Comparison of ENCODE assay signal across 35 mouse cellular contexts in genomic region chr5:104294201-104294600, GRCm38 (mm10). TPM values are rescaled to one million over a fixed set of nuclear protein-coding genes. Genes with fewer than 3 reads are reported as not detected.
"Had no signal": no experiment of that assay in that cellular context is flagged by ENCODE, and none has a peak within 500 bp of the region (broad histone marks: within the 10 kb centered on the region; RNA-seq: fewer than 3 reads in every experiment).

No protein-coding gene starts in this region.

- DNase-seq: kidney, adult 18-20 months; kidney, adult 9 months; kidney, postnatal 25 days; layer of hippocampus, adult 9-11 months; left cerebral cortex, postnatal 4 days; liver, embryonic 13.5 days; lung, adult 2 months; lung, postnatal 14 days; lung, postnatal 4 days; retina, postnatal 1 day; right cerebral cortex, postnatal 25 days; spleen, adult 18-20 months; thymus, adult 18-20 months; thymus, postnatal 4 days had no signal

- H3K4me2 ChIP-seq: liver, embryonic 13.5 days; midbrain, embryonic 12.5 days; midbrain, embryonic 15.5 days; neural tube, embryonic 13.5 days had no signal

- H3K4me3 ChIP-seq: layer of hippocampus, adult 2 months; left cerebral cortex, adult 2 months; liver, embryonic 13.5 days; midbrain, embryonic 12.5 days; midbrain, embryonic 15.5 days; myocyte; neural tube, embryonic 13.5 days had no signal

- H3K36me3 ChIP-seq: liver, embryonic 13.5 days; midbrain, embryonic 12.5 days; midbrain, embryonic 15.5 days; neural tube, embryonic 13.5 days had no signal

- H3K9ac ChIP-seq: liver, embryonic 13.5 days; midbrain, embryonic 12.5 days; midbrain, embryonic 15.5 days; neural tube, embryonic 13.5 days had no signal

- H3K27ac ChIP-seq: layer of hippocampus, adult 2 months; left cerebral cortex, adult 2 months; liver, embryonic 13.5 days; midbrain, embryonic 12.5 days; midbrain, embryonic 15.5 days; neural tube, embryonic 13.5 days had no signal

- H3K4me1 ChIP-seq: liver, embryonic 13.5 days; midbrain, embryonic 12.5 days; midbrain, embryonic 15.5 days; neural tube, embryonic 13.5 days had no signal

- ATAC-seq: intestine, embryonic 16.5 days; midbrain, embryonic 15.5 days had no signal

- H3K9me3 ChIP-seq: liver, embryonic 13.5 days; midbrain, embryonic 12.5 days; midbrain, embryonic 15.5 days; neural tube, embryonic 13.5 days had no signal

- H3K27me3 ChIP-seq: liver, embryonic 13.5 days; midbrain, embryonic 12.5 days; midbrain, embryonic 15.5 days; neural tube, embryonic 13.5 days had no signal

RNA-seq across cellular contexts. Expression of gene Ibsp, which starts 4.8 kb away (rescaled TPM):
- total RNA-seq: liver, adult 2 months; megakaryocyte progenitor cell, adult 5-6 weeks; megakaryocyte-erythroid progenitor cell, adult 5-6 weeks; monocyte, adult 5-6 weeks; neutrophil, adult 5-6 weeks had no signal
- polyA plus RNA-seq: liver, adult 2 months; liver, embryonic 13.5 days; liver, embryonic 16.5 days; lung, adult 2 months; midbrain, embryonic 12.5 days had no signal

RNA-seq across cellular contexts. Expression of gene Mepe, which starts 30.9 kb away (rescaled TPM):
- total RNA-seq: layer of hippocampus, adult 2 months; layer of hippocampus, postnatal 25 days; left cerebral cortex, adult 2 months; left cerebral cortex, postnatal 14 days; left cerebral cortex, postnatal 4 days; liver, adult 2 months; megakaryocyte progenitor cell, adult 5-6 weeks; megakaryocyte-erythroid progenitor cell, adult 5-6 weeks; monocyte, adult 5-6 weeks; neutrophil, adult 5-6 weeks had no signal
- polyA plus RNA-seq: intestine, embryonic 16.5 days; kidney, embryonic 16.5 days; large intestine, adult 2 months; limb, embryonic 14.5 days; liver, adult 2 months; liver, embryonic 13.5 days; liver, embryonic 16.5 days; lung, adult 2 months; lung, embryonic 16.5 days; midbrain, embryonic 12.5 days; midbrain, embryonic 15.5 days; myocyte; neural tube, embryonic 13.5 days; stomach, embryonic 16.5 days; testis, adult 2 months had no signal
